ENCODE assay signal across 31 mouse cellular contexts in genomic region chr16:93446970-93447369, GRCm38 (mm10).
DNase-seq lines count a peak whose midpoint lies in the region; ATAC-seq and TF ChIP-seq lines count a peak whose summit lies in the region.
"Had no signal": no experiment of that assay in that cellular context is flagged by ENCODE, and none has a peak within 500 bp of the region (broad histone marks: within the 10 kb centered on the region; RNA-seq: fewer than 3 reads in every experiment).

No protein-coding gene starts in this region.

- peak; percentile 20 for DNase-seq in thymus, postnatal 14 days
- DNase-seq in thymus, adult 18-20 months, result no peak
- DNase-seq in MEL (ENCODE audit: low read depth, low spot score), result peak; percentile 4
- DNase-seq in cerebellum, adult 18-20 months, result no peak
- no peak for DNase-seq in adrenal gland, adult 18-20 months (ENCODE audit: low spot score in 2 of 2)
- DNase-seq: adrenal gland, adult 8-10 months; cerebellum, adult 9-10 months; forebrain, postnatal 0 days; gastrocnemius, postnatal 14 days; heart, adult 18-20 months; kidney, adult 11 months; kidney, postnatal 14 days; layer of hippocampus, adult 9-11 months; liver, embryonic 13.5 days; lung, adult 18-20 months; lung, postnatal 4 days; midbrain, embryonic 14.5 days; right cerebral cortex, adult 18-20 months; spleen, adult 18-20 months had no signal

- 0 out of 4 replicates have a peak, but pooled peaks cover 0 to 2% of the 10 kb centered on the region in 2 experiments for H3K4me1 ChIP-seq in MEL (ENCODE audit: control insufficient read depth in 1 of 2, insufficient read depth in 2 of 2, low read length in 2 of 2)
- peaks cover 6% of the 10 kb centered on the region for H3K4me1 ChIP-seq in heart, embryonic 11.5 days (ENCODE audit: control insufficient read depth, insufficient read depth, low read length)
- H3K4me1 ChIP-seq: neural tube, embryonic 15.5 days had no signal

- no peak for TF ChIP-seq CTCF in MEL (IDR thresholded peaks at IDR 0.05 in 2 of 3, conservative IDR thresholded peaks at IDR 0.05 in 1 of 3; ENCODE audit: control insufficient read depth in 1 of 3, insufficient read depth in 1 of 3, low read depth in 2 of 3, low read length in 3 of 3, poor library complexity in 1 of 3, severe bottlenecking in 1 of 3)

- H3K79me2 ChIP-seq in MEL (ENCODE audit: control insufficient read depth, insufficient read depth, low read length, poor library complexity), result no peaks in the 10 kb centered on the region

- no peak for TF ChIP-seq POLR2A in MEL (IDR thresholded peaks at IDR 0.05; ENCODE audit: control insufficient read depth in 1 of 2, insufficient read depth in 1 of 2, low read depth in 1 of 2, low read length in 2 of 2, poor library complexity in 1 of 2)

- H3K27ac ChIP-seq in MEL (ENCODE audit: control insufficient read depth, low read depth, low read length), result no peak overlapping the region
- H3K27ac ChIP-seq in heart, embryonic 11.5 days (ENCODE audit: low read depth, low read length), result no peak overlapping the region
- H3K27ac ChIP-seq: hindbrain, embryonic 15.5 days; limb, embryonic 10.5 days; limb, embryonic 15.5 days; liver, embryonic 13.5 days; neural tube, embryonic 15.5 days had no signal

- no peak for TF ChIP-seq RAD21 in MEL (IDR thresholded peaks at IDR 0.05; ENCODE audit: low read depth, low read length)

- H3K36me3 ChIP-seq in MEL (ENCODE audit: control insufficient read depth in 1 of 2, insufficient read depth in 2 of 2, low read length in 2 of 2), result peaks cover 0 to 2% of the 10 kb centered on the region in 2 experiments; a peak in 1 of 4 replicates
- no peaks in the 10 kb centered on the region for H3K36me3 ChIP-seq in heart, embryonic 11.5 days (ENCODE audit: control insufficient read depth, insufficient read depth, low read length)
- H3K36me3 ChIP-seq: G1E; heart, embryonic 12.5 days; hindbrain, embryonic 15.5 days; limb, embryonic 10.5 days; limb, embryonic 15.5 days; liver, embryonic 13.5 days; neural tube, embryonic 15.5 days had no signal

- peak; percentile 93 for ATAC-seq in megakaryocyte, adult 5-6 weeks (ENCODE audit: poor library complexity, severe bottlenecking)
- ATAC-seq in heart, embryonic 11.5 days (replicated peaks; ENCODE audit: insufficient number of reproducible peaks, low FRiP score, low TSS enrichment), result no peak
- ATAC-seq: forebrain, postnatal 0 days; inflammation-experienced regulatory T-cells, adult 6 months; lung, postnatal 0 days; Patski had no signal

- no peak for TF ChIP-seq EP300 in MEL (IDR thresholded peaks at IDR 0.05; ENCODE audit: low read depth in 1 of 2, low read length in 2 of 2)

- 71% methylated on average over 5 of the region's 5 CpGs for WGBS in heart, embryonic 11.5 days (ENCODE audit: insufficient replicate concordance)

- H3K9ac ChIP-seq in MEL (ENCODE audit: control insufficient read depth, low read depth, low read length, poor library complexity, severe bottlenecking), result no peak overlapping the region
- no peak overlapping the region for H3K9ac ChIP-seq in heart, embryonic 11.5 days (ENCODE audit: low read depth, low read length)
- H3K9ac ChIP-seq: forebrain, postnatal 0 days; heart, embryonic 12.5 days; hindbrain, embryonic 15.5 days; limb, embryonic 15.5 days; liver, embryonic 13.5 days; neural tube, embryonic 15.5 days had no signal

- no peaks in the 10 kb centered on the region; a peak in 1 of 4 replicates for H3K27me3 ChIP-seq in MEL (ENCODE audit: control insufficient read depth in 1 of 2, insufficient read depth in 2 of 2, low read length in 2 of 2)
- H3K27me3 ChIP-seq in heart, embryonic 11.5 days (ENCODE audit: control insufficient read depth, insufficient read depth, low read length), result no peaks in the 10 kb centered on the region; the same call in 1 of the 2 replicates
- H3K27me3 ChIP-seq: hindbrain, embryonic 15.5 days; liver, embryonic 13.5 days; neural tube, embryonic 15.5 days; Patski had no signal

- H3K4me2 ChIP-seq in heart, embryonic 11.5 days, result no peak overlapping the region
- H3K4me2 ChIP-seq: heart, embryonic 12.5 days; hindbrain, embryonic 15.5 days; limb, embryonic 15.5 days; liver, embryonic 13.5 days; neural tube, embryonic 15.5 days had no signal

- no peaks in the 10 kb centered on the region for H3K9me3 ChIP-seq in MEL (replicated peaks; ENCODE audit: insufficient read depth, low read length)
- no peaks in the 10 kb centered on the region for H3K9me3 ChIP-seq in heart, embryonic 11.5 days (replicated peaks; ENCODE audit: control insufficient read depth, low read length)
- H3K9me3 ChIP-seq: hindbrain, embryonic 15.5 days; limb, embryonic 10.5 days; limb, embryonic 15.5 days; neural tube, embryonic 15.5 days had no signal

- no peak overlapping the region for H3K4me3 ChIP-seq in MEL (ENCODE audit: control insufficient read depth in 1 of 2, insufficient read depth in 1 of 2, low read depth in 2 of 2, low read length in 2 of 2)
- H3K4me3 ChIP-seq in heart, embryonic 11.5 days (ENCODE audit: low read depth, low read length), result no peak overlapping the region
- H3K4me3 ChIP-seq: erythroblast, embryonic 14.5 days; heart, embryonic 12.5 days; hindbrain, embryonic 15.5 days; limb, embryonic 10.5 days; limb, embryonic 15.5 days; liver, embryonic 13.5 days; neural tube, embryonic 15.5 days had no signal

TF ChIP-seq in MEL, 35 proteins besides CTCF, POLR2A, EP300 and RAD21:
- TF ChIP-seq GABPA (IDR thresholded peaks at IDR 0.05; ENCODE audit: low read depth, low read length) (no peak), HCFC1 (IDR thresholded peaks at IDR 0.05; ENCODE audit: low read depth, low read length) (peak; percentile 67; the same call in 1 of the 2 replicates), ZC3H11A (IDR thresholded peaks at IDR 0.05; ENCODE audit: low read depth, low read length) (no peak), CHD1 (IDR thresholded peaks at IDR 0.05; ENCODE audit: low read depth, low read length) (no peak)
TF ChIP-seq in MEL: peak in this region for 1.

Comparison
In these comparisons a context has a peak if more than half of its experiments do, and no peak if none do; other contexts are left out.
1. DNase-seq: peak in thymus, postnatal 14 days (single experiment) and MEL (single experiment); none in thymus, adult 18-20 months (0 of 2), cerebellum, adult 18-20 months (0 of 2) and adrenal gland, adult 18-20 months (0 of 2).